Mouse (Mus musculus) heart, postnatal 0 days (tissue): ENCODE measurements around the gene Prr14l. TPM values are rescaled to one million over a fixed set of nuclear protein-coding genes. Genes with fewer than 3 reads are reported as not detected.
"Not testable (repeated sequence)": the region's sequence is repeated elsewhere in the genome, so short reads cannot be mapped to it uniquely, and the experiment has no call there.

Source experiments
- ATAC-seq: fragments of 200-750 bp; cut with Nextera tagmentation; 2 replicates; pipeline ENCODE4 v1.8.0; 2017; ENCODE audit warnings: low read depth, moderate number of reproducible peaks, moderate library complexity; ENCODE audit not compliant: insufficient read depth
- DNase-seq: peaks from one replicate; pipeline ENCODE4 v3.0.0-alpha.2; 2016; ENCODE audit warnings: low spot score
- H3K27ac ChIP-seq: fragments of 300-500 bp; sonication (generic); 2 replicates; pipeline ENCODE4 v1.5.1; 2014; ENCODE audit warnings: low read depth, mild to moderate bottlenecking
- H3K27me3 ChIP-seq: fragments of 300-500 bp; sonication (generic); 2 replicates; pipeline ENCODE4 v1.6.1; 2014; ENCODE audit warnings: low read length, mixed read lengths; ENCODE audit not compliant: control insufficient read depth, insufficient read depth
- H3K36me3 ChIP-seq: fragments of 300-500 bp; sonication (generic); replicated peaks from 2 replicates; pipeline ENCODE4 v1.6.1; 2014; ENCODE audit warnings: low read length, mixed read lengths; ENCODE audit not compliant: control insufficient read depth, insufficient read depth
- H3K4me1 ChIP-seq: fragments of 300-500 bp; sonication (generic); 2 replicates; pipeline ENCODE4 v1.6.1; 2014; ENCODE audit warnings: antibody characterized with exemption; ENCODE audit not compliant: control insufficient read depth, insufficient read depth
- H3K4me2 ChIP-seq: fragments of 300-500 bp; sonication (generic); 2 replicates; pipeline ENCODE4 v1.6.1; 2014; ENCODE audit warnings: low read depth, mild to moderate bottlenecking, low read length, moderate library complexity
- H3K4me3 ChIP-seq: fragments of 300-500 bp; sonication (generic); 2 replicates; pipeline ENCODE4 v1.5.1; 2014; ENCODE audit warnings: low read depth, low read length
- H3K9ac ChIP-seq: fragments of 300-500 bp; sonication (generic); replicated peaks from 2 replicates; pipeline ENCODE4 v1.6.1; 2014; ENCODE audit warnings: low read depth, low read length, mixed read lengths
- H3K9me3 ChIP-seq: fragments of 300-500 bp; sonication (generic); replicated peaks from 2 replicates; pipeline ENCODE4 v1.6.1; 2016; ENCODE audit warnings: low read length; ENCODE audit not compliant: control insufficient read depth
- CTCF ChIP-seq: IDR thresholded peaks from 2 replicates; pipeline ENCODE4 v1.5.1; 2016; ENCODE audit warnings: antibody characterized with exemption, control low read depth, low read depth
- EP300 ChIP-seq: IDR thresholded peaks from 2 replicates; pipeline ENCODE4 v1.6.1; 2016; ENCODE audit warnings: antibody characterized with exemption, low read depth
- WGBS: fragments of 180-500 bp; shearing (Covaris S2); extraction: QIAGEN DNeasy Blood & Tissue Kit; methylation state at CpG from one replicate; pipeline ENCODE4 v1.1.7; 2014; 5-methylcytosine and 5-hydroxymethylcytosine counted together
- polyA plus RNA-seq: library from polyadenylated mRNA; unstranded; fragments of >200 nt; fragmentation: Nextera tagmentation; extraction: Ambion mirVana; gene quantifications from 2 replicates; pipeline ENCODE4 v1.2.1, GENCODE M21; 2015
- total RNA-seq: library from RNA; depleted of rRNA; stranded (reverse); fragments of >200 nt; gene quantifications from 2 replicates; pipeline ENCODE4 v1.2.3, GENCODE M21; 2014; ENCODE audit warnings: low replicate concordance

The Prr14l gene
- total and polyA plus RNA-seq, 2 experiments from 2014 or later, result 5.4 to 15.5 TPM

DNA sequence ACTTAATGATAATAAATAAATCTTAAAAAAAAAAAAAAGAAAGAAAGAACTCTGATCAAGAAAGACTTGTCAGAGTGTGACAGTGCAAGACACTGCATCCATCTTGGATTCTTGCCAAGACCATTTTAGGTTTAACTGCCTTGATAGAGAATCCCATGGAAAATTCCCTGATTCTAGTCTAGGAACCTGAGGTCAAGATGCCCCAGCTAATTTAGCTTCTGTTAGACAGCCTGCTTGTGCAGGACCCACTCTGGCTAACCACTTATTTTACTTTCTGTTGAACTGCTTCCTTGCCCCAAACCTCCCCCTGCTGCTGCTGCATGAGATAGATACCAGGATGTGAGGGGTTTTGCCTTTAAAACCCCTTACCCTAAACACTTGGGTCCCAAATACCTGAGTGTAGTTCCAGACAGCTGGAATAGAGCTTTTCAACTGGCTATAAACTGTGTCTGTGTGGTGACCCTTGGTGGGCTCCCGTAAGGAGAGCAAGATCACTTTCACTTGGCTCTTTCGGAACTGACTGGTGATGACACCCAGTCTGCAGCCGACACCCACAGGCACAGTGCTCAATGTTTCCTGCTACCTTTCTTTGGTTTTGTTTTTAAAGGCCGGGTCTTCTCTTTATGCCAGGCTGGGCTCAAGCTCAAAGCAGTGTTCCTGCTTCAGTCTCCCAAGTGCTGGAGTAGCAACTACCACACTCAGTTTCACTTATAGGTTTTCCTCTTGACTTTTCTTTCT, 86.3 kb downstream of the Prr14l start:
- WGBS, result 86% methylated on average over 4 of the region's 4 CpGs
- Histone ChIP-seq H3K4me3 (no peak overlapping the region), H3K27ac (no peak overlapping the region), H3K9me3 (no peaks in the 10 kb centered on the region), H3K27me3 (no peaks in the 10 kb centered on the region), H3K9ac (no peak overlapping the region), H3K36me3 (0 out of 2 replicates have a peak, but pooled peaks cover 5% of the 10 kb centered on the region), H3K4me1 (no peaks in the 10 kb centered on the region), H3K4me2 (no peak overlapping the region)
- TF ChIP-seq EP300 (no peak), CTCF (no peak)
- ATAC-seq, result no peak
- DNase-seq, result no peak

DNA sequence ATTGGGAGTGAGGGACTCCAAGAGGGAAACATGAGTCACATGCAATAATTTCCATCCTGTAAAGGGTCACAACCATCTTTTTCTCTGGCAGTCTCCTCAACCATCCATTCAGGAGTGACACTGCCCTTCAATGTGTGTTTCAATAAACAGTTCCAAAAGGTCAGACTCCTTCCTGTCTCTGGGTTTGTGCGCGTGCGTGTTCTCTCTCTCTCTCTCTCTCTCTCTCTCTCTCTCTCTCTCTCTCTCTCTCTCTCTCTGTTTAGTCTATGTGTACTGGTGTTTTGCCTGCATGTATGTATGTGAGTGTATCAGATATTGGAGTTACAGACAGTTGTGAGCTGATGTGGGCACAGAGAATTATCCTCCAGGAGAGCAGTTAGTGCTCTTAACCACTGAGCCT, 87.1 kb downstream of the Prr14l start:
- WGBS, result 76% methylated on average over 3 of the region's 3 CpGs
- Histone ChIP-seq H3K9ac (no peak overlapping the region), H3K4me1 (no peaks in the 10 kb centered on the region), H3K27me3 (no peaks in the 10 kb centered on the region), H3K4me2 (no peak overlapping the region), H3K4me3 (no peak overlapping the region), H3K36me3 (0 out of 2 replicates have a peak, but pooled peaks cover 5% of the 10 kb centered on the region), H3K27ac (no peak overlapping the region), H3K9me3 (no peaks in the 10 kb centered on the region)
- DNase-seq, result no peak
- ATAC-seq, result no peak
- no peak for TF ChIP-seq CTCF
- TF ChIP-seq EP300, result no peak

DNA sequence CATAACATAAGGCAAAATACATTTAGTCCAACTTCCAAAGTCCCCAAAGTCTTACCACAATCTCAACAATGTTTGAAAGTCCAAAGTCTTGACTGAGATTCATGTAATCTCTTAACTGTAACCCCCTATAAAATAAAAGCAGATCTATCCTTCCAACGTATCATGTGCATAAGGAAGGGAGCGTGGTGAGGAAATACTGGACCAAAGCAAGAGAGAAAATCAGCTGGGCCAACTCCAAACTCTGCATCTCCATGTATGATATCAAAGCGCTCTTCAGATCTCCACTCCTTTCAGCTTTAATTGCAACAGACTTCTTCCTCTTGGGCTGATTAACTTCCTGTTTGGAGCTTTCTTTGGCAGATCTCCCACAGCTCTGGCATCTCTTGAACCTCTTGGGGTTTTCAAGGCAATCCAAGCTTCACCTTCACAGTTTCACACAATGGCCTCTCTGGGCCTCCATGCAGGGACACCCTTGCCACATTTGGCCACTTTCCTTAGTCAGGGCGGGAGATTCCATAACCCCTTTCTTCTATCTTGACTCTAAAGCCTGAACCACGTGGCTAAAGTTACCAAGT, 92.4 kb downstream of the Prr14l start:
- no peak overlapping the region for H3K9ac ChIP-seq
- TF ChIP-seq CTCF (no peak), EP300 (peak; percentile 48; the same call in 1 of the 2 replicates)
- no peak overlapping the region for H3K27ac ChIP-seq
- H3K4me2 ChIP-seq, result no peak overlapping the region
- DNase-seq, result peak; percentile 14
- no peak overlapping the region for H3K4me3 ChIP-seq
- 55% methylated on average over 5 of the region's 5 CpGs for WGBS
- H3K9me3 ChIP-seq, result no peaks in the 10 kb centered on the region
- no peaks in the 10 kb centered on the region for H3K27me3 ChIP-seq
- H3K4me1 ChIP-seq, result no peaks in the 10 kb centered on the region
- peak; percentile 51 for ATAC-seq
- 0 out of 2 replicates have a peak, but pooled peaks cover 5% of the 10 kb centered on the region for H3K36me3 ChIP-seq

DNA sequence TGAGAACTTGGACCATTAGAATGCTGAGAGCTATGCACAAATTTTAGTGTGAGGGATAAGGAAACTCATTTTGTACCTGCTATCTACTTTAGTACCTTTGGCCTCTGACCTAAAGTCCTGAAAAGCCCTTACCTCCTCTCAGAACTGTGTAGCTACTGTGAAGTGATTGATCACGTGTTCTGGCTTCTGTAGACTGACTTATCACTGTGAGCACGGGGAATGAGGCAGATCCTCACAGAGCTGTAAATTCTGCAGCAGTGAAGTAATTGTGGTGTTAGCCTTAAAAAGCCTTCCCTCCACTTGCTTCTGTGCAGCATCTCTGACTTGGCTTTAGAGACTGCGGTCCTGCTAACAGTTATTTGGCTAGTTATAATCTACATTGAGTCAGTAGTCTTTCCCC, 93.3 kb downstream of the Prr14l start:
- no peaks in the 10 kb centered on the region for H3K27me3 ChIP-seq
- H3K4me2 ChIP-seq, result no peak overlapping the region
- no peaks in the 10 kb centered on the region for H3K9me3 ChIP-seq
- H3K36me3 ChIP-seq, result 0 out of 2 replicates have a peak, but pooled peaks cover 5% of the 10 kb centered on the region
- no peak overlapping the region for H3K4me3 ChIP-seq
- DNase-seq, result peak; percentile 20
- peak; percentile 47; the same call in 1 of the 2 replicates for ATAC-seq
- H3K9ac ChIP-seq, result no peak overlapping the region
- 33% methylated on average over 3 of the region's 3 CpGs for WGBS
- no peak for TF ChIP-seq CTCF
- no peak for TF ChIP-seq EP300
- no peaks in the 10 kb centered on the region for H3K4me1 ChIP-seq
- H3K27ac ChIP-seq, result no peak overlapping the region

DNA sequence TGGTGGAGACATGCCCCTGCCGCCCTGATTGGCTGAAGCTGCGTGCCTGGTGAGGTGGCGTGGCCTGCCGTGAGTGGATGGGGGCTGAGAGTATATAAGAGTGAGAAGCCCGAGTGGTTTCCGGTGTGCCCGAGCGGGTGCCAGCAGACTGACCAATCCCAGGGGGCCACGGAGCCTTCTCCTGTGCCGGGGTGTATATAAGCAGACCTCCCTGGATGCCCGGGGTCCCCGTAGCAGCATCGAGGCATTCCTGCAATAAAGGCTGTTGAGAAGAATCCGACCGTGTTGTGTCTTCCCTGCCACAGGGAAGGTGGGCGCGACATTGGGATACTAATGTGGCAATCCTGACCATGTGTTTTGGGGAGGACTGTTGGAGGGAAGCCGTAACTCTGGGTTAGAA, 93.7 kb downstream of the Prr14l start:
- H3K27ac ChIP-seq, H3K9ac ChIP-seq, ATAC-seq, H3K36me3 ChIP-seq, H3K4me3 ChIP-seq, DNase-seq, H3K27me3 ChIP-seq, H3K4me2 ChIP-seq, H3K4me1 ChIP-seq, H3K9me3 ChIP-seq: not testable (repeated sequence)
- WGBS, result 93% methylated on average over 16 of the region's 18 CpGs

DNA sequence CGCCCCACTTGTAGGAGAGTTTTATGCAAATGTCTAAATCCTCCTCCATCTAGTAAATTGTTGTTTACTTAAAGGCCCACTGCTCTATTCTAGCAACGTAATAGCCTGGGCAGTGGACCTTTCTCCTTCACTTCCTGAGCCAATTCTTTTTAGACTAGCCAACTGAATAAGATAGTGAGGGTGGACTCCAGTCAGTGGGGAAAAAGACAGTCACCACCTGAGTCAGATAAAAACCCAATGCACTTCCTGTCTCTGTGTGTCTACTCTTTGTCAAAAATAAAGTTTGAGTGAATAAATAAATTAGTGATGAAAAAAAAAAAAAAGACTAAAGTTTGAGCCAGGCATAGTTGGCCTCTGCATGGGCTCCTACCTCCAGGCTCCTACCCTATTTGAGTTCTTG, 94.4 kb downstream of the Prr14l start:
- Histone ChIP-seq H3K36me3 (0 out of 2 replicates have a peak, but pooled peaks cover 5% of the 10 kb centered on the region), H3K9ac (no peak overlapping the region), H3K9me3 (no peaks in the 10 kb centered on the region), H3K4me2 (no peak overlapping the region), H3K27me3 (no peaks in the 10 kb centered on the region), H3K4me3 (no peak overlapping the region), H3K27ac (no peak overlapping the region), H3K4me1 (no peaks in the 10 kb centered on the region)
- ATAC-seq (no peak), DNase-seq (no peak)
- WGBS, result 81% methylated on average over 2 of the region's 2 CpGs
- no peak for TF ChIP-seq EP300
- TF ChIP-seq CTCF, result no peak
